Mouse (Mus musculus) urinary bladder, postnatal 10 days (tissue): ENCODE measurements around the gene Elmo1.

Experiments used
- DNase-seq: peaks from one replicate; pipeline ENCODE4 v3.0.0; 2022; ENCODE audit warnings: low spot score

Gene Elmo1

GRCm38 (mm10) chr13:20090133-20090710, at the start of gene Elmo1:
Gene Elmo1 (plus strand): TSS chr13:20090596.
- peak; percentile 19 for DNase-seq

GRCm38 (mm10) chr13:20041169-20041830, 49.1 kb upstream of the Elmo1 start:
- DNase-seq, result no peak

GRCm38 (mm10) chr13:20042856-20043255, 47.5 kb upstream of the Elmo1 start:
- no peak for DNase-seq

GRCm38 (mm10) chr13:20045350-20045749, 45.0 kb upstream of the Elmo1 start:
- DNase-seq, result no peak

GRCm38 (mm10) chr13:20045836-20046235, 44.6 kb upstream of the Elmo1 start:
- no peak for DNase-seq

GRCm38 (mm10) chr13:20046406-20046805, 44.0 kb upstream of the Elmo1 start:
- DNase-seq, result no peak

GRCm38 (mm10) chr13:20047926-20048836, 42.2 kb upstream of the Elmo1 start:
- no peak for DNase-seq

GRCm38 (mm10) chr13:20048837-20049160, 41.6 kb upstream of the Elmo1 start:
- no peak for DNase-seq

- no peak for DNase-seq
These were observed 40.7 kb upstream of the Elmo1 start for GRCm38 (mm10) chr13:20049654-20050053.

GRCm38 (mm10) chr13:20050149-20050548, 40.2 kb upstream of the Elmo1 start:
- DNase-seq, result no peak

GRCm38 (mm10) chr13:20057926-20058325, 32.5 kb upstream of the Elmo1 start:
- DNase-seq, result no peak

- no peak for DNase-seq
These were observed 29.4 kb upstream of the Elmo1 start for GRCm38 (mm10) chr13:20061031-20061430.

GRCm38 (mm10) chr13:20063331-20063730, 27.1 kb upstream of the Elmo1 start:
- DNase-seq, result no peak

GRCm38 (mm10) chr13:20072043-20072442, 18.4 kb upstream of the Elmo1 start:
- DNase-seq, result no peak

- no peak for DNase-seq
These were observed 17.4 kb upstream of the Elmo1 start for GRCm38 (mm10) chr13:20072994-20073393.

- no peak for DNase-seq
These were observed 13.9 kb upstream of the Elmo1 start for GRCm38 (mm10) chr13:20076521-20076920.

GRCm38 (mm10) chr13:20077237-20077636, 13.2 kb upstream of the Elmo1 start:
- DNase-seq, result no peak

- no peak for DNase-seq
These were observed 561 bp downstream of the Elmo1 start for GRCm38 (mm10) chr13:20090711-20091603.

- DNase-seq, result no peak
These were observed 1.2 kb downstream of the Elmo1 start for GRCm38 (mm10) chr13:20091604-20091926.

- no peak for DNase-seq
These were observed 1.9 kb downstream of the Elmo1 start for GRCm38 (mm10) chr13:20092301-20092700.

GRCm38 (mm10) chr13:20093307-20094045, 3.1 kb downstream of the Elmo1 start:
- DNase-seq, result no peak
